9 mouse cellular contexts compared by ENCODE assay signal in the genomic region with DNA sequence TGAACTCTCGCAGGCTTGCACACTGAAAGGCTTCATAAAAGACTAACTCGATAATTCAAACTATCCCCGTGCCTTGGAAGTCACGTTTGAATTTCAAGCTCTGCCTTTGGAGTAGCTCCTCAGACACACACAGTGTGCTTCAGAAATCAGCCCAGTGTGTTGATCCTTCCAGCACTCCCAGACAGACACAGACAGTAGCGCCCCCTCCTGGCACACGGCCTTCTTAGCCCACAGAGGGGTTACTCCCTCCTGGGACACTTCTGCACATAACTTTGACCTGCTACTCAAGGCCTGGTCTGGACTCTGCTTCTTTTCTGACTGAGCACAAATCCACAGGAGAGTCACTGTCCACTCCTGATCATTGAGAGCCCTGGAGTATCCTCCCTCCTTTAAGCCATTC.
A peak's percentile ranks its signal among the peaks of the same experiment; 100 is the strongest.
DNase-seq lines count a peak whose midpoint lies in the region; ATAC-seq and TF ChIP-seq lines count a peak whose summit lies in the region.
"Had no signal": no experiment of that assay in that cellular context is flagged by ENCODE, and none has a peak within 500 bp of the region (broad histone marks: within the 10 kb centered on the region; RNA-seq: fewer than 3 reads in every experiment).

No protein-coding gene starts in this region.

- no peaks in the 10 kb centered on the region for H3K36me3 ChIP-seq in forebrain, postnatal 0 days (ENCODE audit: insufficient read depth)
- H3K36me3 ChIP-seq in forebrain, embryonic 15.5 days: no peaks in the 10 kb centered on the region
- H3K36me3 ChIP-seq in lung, embryonic 14.5 days (ENCODE audit: insufficient read depth): no peaks in the 10 kb centered on the region
- no peaks in the 10 kb centered on the region for H3K36me3 ChIP-seq in stomach, postnatal 0 days (ENCODE audit: control insufficient read depth, insufficient read depth, low read length)
- H3K36me3 ChIP-seq: heart, embryonic 15.5 days had no signal

- H3K4me1 ChIP-seq in forebrain, postnatal 0 days (ENCODE audit: insufficient read depth): no peaks in the 10 kb centered on the region
- peaks cover under 1% of the 10 kb centered on the region for H3K4me1 ChIP-seq in forebrain, embryonic 15.5 days
- peaks cover 11% of the 10 kb centered on the region for H3K4me1 ChIP-seq in lung, embryonic 14.5 days (ENCODE audit: insufficient read depth)
- H3K4me1 ChIP-seq in stomach, postnatal 0 days (replicated peaks; ENCODE audit: control insufficient read depth, insufficient read depth): no peaks in the 10 kb centered on the region; the same call in 1 of the 2 replicates

- no peaks in the 10 kb centered on the region for H3K27me3 ChIP-seq in forebrain, postnatal 0 days (ENCODE audit: insufficient read depth, low read length)
- no peaks in the 10 kb centered on the region for H3K27me3 ChIP-seq in forebrain, embryonic 15.5 days
- no peaks in the 10 kb centered on the region for H3K27me3 ChIP-seq in lung, embryonic 14.5 days (ENCODE audit: insufficient read depth, low read length)
- no peaks in the 10 kb centered on the region for H3K27me3 ChIP-seq in stomach, postnatal 0 days (ENCODE audit: control insufficient read depth, insufficient read depth, low read length)
- H3K27me3 ChIP-seq: heart, embryonic 15.5 days had no signal

- no peak overlapping the region for H3K27ac ChIP-seq in forebrain, postnatal 0 days (ENCODE audit: low read depth, low read length)
- H3K27ac ChIP-seq in forebrain, embryonic 15.5 days (replicated peaks): no peak overlapping the region
- H3K27ac ChIP-seq in lung, embryonic 14.5 days (ENCODE audit: low read depth): no peak overlapping the region
- H3K27ac ChIP-seq in stomach, postnatal 0 days (replicated peaks): no peak overlapping the region
- H3K27ac ChIP-seq: heart, embryonic 15.5 days had no signal

- peak; percentile 46 for TF ChIP-seq CTCF in forebrain, postnatal 0 days (IDR thresholded peaks at IDR 0.05; ENCODE audit: low read depth)
- TF ChIP-seq CTCF in lung, embryonic 14.5 days (IDR thresholded peaks at IDR 0.05; ENCODE audit: low read depth): peak; percentile 72
- TF ChIP-seq CTCF in stomach, postnatal 0 days (IDR thresholded peaks at IDR 0.05; ENCODE audit: low read depth): peak; percentile 75

- H3K9me3 ChIP-seq in forebrain, postnatal 0 days (ENCODE audit: low read length): no peaks in the 10 kb centered on the region
- H3K9me3 ChIP-seq in forebrain, embryonic 15.5 days: no peaks in the 10 kb centered on the region
- no peaks in the 10 kb centered on the region for H3K9me3 ChIP-seq in lung, embryonic 14.5 days (ENCODE audit: low read depth, low read length)
- no peaks in the 10 kb centered on the region for H3K9me3 ChIP-seq in stomach, postnatal 0 days (ENCODE audit: control insufficient read depth, low read length)
- H3K9me3 ChIP-seq: heart, embryonic 15.5 days had no signal

- TF ChIP-seq EP300 in stomach, postnatal 0 days (optimal IDR thresholded peaks at IDR 0.05): no peak

- no peak overlapping the region for H3K4me2 ChIP-seq in forebrain, postnatal 0 days (ENCODE audit: low read depth)
- H3K4me2 ChIP-seq in forebrain, embryonic 15.5 days (replicated peaks): no peak overlapping the region
- H3K4me2 ChIP-seq in lung, embryonic 14.5 days: no peak overlapping the region
- no peak overlapping the region for H3K4me2 ChIP-seq in stomach, postnatal 0 days (replicated peaks; ENCODE audit: low read depth)
- H3K4me2 ChIP-seq: heart, embryonic 15.5 days had no signal

- H3K4me3 ChIP-seq in forebrain, postnatal 0 days (ENCODE audit: low read depth, low read length): no peak overlapping the region
- no peak overlapping the region for H3K4me3 ChIP-seq in forebrain, embryonic 15.5 days
- no peak overlapping the region for H3K4me3 ChIP-seq in lung, embryonic 14.5 days (ENCODE audit: low read depth, low read length)
- H3K4me3 ChIP-seq in stomach, postnatal 0 days (ENCODE audit: low read depth, low read length): no peak overlapping the region
- H3K4me3 ChIP-seq: heart, embryonic 15.5 days had no signal

- no peak overlapping the region for H3K9ac ChIP-seq in forebrain, postnatal 0 days
- no peak overlapping the region for H3K9ac ChIP-seq in forebrain, embryonic 15.5 days (replicated peaks)
- H3K9ac ChIP-seq in lung, embryonic 14.5 days: no peak overlapping the region
- no peak overlapping the region for H3K9ac ChIP-seq in stomach, postnatal 0 days (ENCODE audit: low read length)
- H3K9ac ChIP-seq: heart, embryonic 15.5 days had no signal

- 39% methylated on average over 6 of the region's 6 CpGs for WGBS in forebrain, postnatal 0 days
- 38% methylated on average over 6 of the region's 6 CpGs for WGBS in forebrain, embryonic 15.5 days
- WGBS in lung, embryonic 14.5 days: 27% methylated on average over 6 of the region's 6 CpGs
- 29% methylated on average over 6 of the region's 6 CpGs for WGBS in stomach, postnatal 0 days

- no peak for ATAC-seq in forebrain, postnatal 0 days
- ATAC-seq in forebrain, embryonic 15.5 days (replicated peaks): no peak
- no peak for ATAC-seq in lung, embryonic 14.5 days (ENCODE audit: insufficient read depth)
- 0 out of 2 replicates have a peak, but pooled peaks have one; percentile 33 for ATAC-seq in stomach, postnatal 0 days (ENCODE audit: low FRiP score, low TSS enrichment)

- no peak for DNase-seq in forebrain, postnatal 0 days
- peak; percentile 38 for DNase-seq in right cerebral cortex, postnatal 14 days
- DNase-seq in right cerebral cortex, postnatal 25 days: no peak
- DNase-seq in embryo, embryonic 9.5 days (ENCODE audit: extremely low spot score): peak; percentile 54
- DNase-seq in lung, embryonic 14.5 days: peak; percentile 69
- DNase-seq in stomach, postnatal 0 days (ENCODE audit: low spot score): peak; percentile 74
- no peak for DNase-seq in MN1 (ENCODE audit: low spot score)

Comparison
In these comparisons a context has a peak if more than half of its experiments do, and no peak if none do; other contexts are left out.
1. DNase-seq: peak in right cerebral cortex, postnatal 14 days (single experiment), embryo, embryonic 9.5 days (single experiment), lung, embryonic 14.5 days (single experiment) and stomach, postnatal 0 days (single experiment); none in forebrain, postnatal 0 days (single experiment), right cerebral cortex, postnatal 25 days (single experiment) and MN1 (single experiment).
2. Peak in every context shown above with its lines, with median percentiles within 50 percentile points of each other: CTCF ChIP-seq.